Mouse (Mus musculus) CD4-positive, CD25-positive, alpha-beta regulatory T cell, adult 2 months (primary cell): ENCODE data around the gene Il9.

Experiments
- DNase-seq: peaks from one replicate; pipeline ENCODE4 v3.0.0-alpha.2; 2012; ENCODE audit warnings: low read depth, low spot score

The Il9 gene

DNA sequence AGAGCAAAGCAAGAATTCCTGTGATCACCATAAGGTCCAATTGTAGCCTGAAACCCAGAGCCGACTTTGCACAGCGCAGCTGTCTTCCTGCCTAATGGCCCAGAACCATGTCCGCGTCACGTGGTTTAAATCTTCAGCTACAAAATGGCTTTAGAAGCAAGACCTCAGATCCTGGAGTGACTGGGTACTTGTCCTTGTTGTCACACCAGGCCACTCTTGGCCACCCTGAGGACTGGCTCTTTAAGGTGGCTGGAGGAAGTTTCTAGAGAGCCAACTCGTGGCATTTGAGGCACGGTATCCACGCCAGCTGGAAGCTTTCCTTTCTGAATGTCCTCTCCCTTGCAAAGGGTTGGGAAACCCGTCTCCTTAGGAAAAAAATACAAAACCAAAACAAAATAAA, 10.1 kb downstream of the Il9 start:
- no peak for DNase-seq

DNA sequence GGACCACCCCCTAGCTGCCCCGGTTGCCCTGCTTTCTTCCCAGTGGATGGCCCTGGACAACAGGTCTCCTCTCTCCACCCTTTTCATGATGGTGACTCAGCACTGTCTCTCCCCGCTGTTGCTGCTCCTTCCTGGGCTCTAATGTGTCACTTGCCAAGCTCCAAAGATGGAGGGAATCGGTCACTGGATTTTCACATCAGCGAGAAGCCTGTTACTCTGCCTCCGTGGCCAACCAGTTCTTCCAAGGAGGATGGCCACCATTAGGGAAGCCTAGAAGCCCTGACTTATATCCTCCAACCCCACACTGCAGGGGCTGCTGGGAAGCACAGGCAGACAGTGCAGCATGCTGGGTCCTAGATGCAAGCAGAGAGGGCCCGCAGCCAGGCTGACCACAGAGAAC, 10.8 kb downstream of the Il9 start:
- DNase-seq, result no peak

DNA sequence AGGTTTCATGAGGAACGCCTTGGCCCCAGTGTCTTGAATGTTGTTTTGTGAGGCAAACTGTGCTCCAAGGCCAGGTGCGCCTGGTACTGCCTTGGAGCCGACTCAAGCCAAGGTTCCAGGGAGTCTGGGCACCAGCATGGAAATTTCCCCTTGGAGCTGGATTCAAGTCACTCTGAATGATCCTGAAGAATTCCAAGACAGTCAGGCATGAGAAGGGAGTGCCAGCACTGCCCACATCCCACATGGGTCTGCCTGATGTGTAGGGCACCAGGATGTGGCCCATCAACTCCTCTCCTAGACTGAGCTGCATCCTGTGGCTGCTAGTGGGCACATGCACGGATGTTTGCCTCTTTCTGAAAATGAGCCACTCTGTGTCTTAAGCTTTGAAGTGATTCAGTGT, 13.5 kb downstream of the Il9 start:
- DNase-seq, result no peak

DNA sequence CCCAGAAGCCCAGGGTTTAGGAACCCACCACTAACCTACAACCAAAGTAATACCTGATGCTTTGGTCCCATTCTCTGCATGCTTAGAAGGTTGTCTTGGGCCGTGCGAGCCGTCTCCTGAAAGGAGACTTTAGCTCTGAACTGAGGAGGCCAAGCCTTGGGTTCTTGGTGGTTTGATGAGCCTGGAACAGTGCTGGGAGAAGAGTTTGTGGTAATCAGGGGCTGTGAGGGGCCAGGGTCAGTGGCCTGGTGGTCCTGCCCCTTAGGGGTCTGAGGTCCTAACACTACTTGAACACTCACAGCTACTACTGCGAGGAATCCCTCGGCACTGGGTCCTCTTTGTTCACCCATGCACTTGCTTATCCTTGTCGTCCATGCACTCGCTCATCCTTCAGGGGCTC, 14.3 kb downstream of the Il9 start:
- no peak for DNase-seq

DNA sequence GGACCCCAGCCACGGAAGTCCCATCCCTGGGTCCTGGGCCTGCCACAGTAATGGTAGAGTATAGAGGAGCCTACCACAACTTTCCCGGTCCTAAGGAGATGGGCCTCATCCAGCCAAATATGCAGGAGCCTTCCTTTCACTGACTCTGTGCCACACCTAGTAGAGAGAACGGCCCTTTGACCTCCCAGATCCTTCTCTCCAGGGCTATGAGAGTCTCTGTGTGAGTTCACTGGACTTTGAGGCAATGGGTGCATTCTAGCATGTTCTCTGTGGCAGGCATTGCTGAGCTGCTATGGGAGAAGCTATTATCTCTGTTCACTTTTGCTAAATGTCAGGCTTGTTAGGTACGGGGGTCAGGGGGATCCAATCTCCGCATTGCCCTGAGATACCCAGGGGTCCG, 18.3 kb downstream of the Il9 start:
- DNase-seq, result no peak

DNA sequence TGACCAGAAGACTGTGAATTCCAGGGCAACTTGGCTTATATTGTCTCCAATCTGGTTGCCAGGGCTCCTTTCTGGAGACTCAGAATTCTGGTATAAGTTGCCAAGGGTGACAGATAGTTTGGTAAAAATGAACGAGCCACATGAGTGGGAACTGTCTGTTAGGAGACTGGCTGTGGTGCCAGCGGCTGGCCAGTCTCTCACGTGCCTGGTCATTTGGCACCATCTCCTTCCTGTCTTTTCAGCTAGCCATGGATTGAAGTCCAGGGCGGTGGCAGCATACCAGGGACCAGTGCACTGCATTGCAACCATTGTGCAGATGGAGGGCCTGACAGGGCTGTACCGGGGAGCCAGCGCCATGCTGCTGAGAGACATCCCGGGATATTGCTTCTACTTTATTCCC, 18.8 kb downstream of the Il9 start:
- DNase-seq, result no peak

DNA sequence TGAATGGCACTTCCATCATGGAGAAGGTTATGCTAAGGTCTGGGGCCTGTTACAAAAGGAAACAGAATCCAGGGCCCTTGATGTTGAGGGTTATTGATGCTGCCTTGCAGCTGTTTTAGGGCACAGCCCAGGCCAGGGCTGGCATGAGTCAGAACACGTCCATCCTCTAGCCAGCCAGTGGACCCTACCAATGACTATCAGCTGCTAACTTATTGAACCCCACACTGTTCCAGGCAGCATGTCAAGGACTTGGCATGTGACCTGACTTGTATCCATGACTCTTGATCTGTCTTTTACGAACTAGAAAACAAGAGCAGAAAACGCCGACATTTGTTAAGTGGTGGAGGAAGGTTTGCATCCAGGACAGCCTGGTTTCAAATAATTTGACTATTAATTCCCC, 19.3 kb downstream of the Il9 start:
- DNase-seq, result no peak

DNA sequence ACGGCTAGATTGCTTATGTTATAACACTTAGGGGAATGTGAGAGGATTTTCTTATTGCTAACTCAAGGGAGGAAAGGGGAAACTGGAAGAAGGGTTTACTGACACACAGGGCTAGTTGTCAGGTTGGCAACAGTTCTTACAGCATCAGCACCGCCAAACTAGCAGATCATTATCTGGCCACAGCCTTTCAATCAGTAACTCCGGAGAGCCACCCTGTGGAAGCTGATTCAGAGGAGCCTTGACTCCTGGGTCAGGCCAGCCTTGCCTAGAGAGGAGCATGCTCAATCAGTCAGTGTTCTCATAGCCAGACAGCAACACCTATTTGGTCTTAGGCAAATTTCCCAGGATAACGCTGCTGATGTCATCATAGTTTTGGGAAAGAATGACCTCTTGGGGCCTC, 20.6 kb downstream of the Il9 start:
- no peak for DNase-seq

DNA sequence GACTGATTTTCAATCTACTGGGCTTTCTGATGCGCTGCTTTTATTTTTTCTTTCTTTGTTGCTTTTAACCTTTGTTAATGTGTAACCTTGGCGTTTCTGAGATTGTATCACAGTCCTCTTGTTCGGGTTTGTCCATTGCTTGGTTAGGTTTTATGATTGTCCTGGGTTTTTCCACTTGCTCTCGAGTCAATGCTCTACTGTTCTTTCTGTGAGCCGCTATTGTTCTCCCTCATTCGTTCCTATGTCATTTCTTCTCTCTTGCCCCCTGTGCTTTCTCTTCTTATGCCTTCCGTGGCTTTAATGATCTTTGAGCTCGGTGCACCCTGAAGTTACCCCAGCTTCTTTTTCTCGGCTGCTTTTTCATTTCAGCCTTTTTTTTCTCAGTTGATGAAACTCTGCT, 24.0 kb downstream of the Il9 start:
- no peak for DNase-seq

DNA sequence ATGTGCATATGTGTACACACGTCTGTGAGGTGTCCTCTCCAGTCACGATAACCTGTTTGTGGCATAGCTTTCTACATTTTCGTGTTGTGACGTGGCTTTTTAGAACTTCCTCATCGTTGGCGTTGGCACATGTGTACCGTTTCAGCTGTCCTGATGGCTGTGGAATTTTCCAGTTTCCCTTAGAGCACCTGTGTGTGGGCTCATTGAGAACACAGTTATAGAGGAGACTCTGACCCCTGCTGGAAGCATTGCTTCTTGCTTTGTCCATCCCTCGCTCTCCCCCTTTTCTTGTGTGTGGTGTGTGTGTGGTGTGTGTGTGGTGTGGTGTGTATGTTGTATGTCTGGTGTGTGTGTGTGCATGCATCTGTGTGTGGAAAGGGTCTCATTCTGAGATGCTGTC, 32.0 kb downstream of the Il9 start:
- no peak for DNase-seq

DNA sequence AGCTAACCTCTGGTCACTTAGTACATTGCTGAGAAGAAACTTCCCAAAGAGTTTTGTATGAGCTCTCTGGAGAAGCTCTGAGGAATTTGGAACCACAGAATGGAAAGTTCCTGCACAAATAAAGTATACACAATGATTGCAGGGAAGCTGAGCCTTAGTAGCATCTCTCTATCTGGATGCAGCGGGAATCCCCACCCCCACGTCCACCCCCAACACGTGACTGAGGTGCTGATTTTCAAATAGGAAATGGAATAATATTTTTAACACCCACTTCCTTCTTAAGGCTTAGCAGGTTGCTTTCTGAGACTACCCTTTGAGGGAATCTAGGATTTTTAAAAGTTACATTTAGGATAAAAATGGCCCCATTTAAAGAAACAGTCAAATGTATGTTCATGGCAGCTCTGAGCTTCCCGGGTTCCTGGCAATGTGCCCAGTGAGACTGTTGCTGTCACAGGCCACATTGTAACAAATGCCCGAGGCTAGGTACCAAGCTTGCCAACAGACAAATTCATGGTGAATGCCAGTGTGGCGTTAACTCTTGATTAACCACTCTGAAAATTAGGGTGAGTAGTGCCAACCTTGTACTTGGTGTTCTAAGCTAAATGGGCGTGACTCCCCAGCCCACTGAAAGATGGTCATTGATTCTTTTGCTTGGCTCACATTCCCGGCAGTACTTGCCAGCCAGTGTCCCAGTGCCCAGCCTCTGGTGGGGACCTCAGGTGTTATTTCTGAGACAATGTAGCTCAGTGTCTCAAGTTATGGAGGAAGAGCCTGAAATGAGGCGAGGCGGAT, 32.6 kb downstream of the Il9 start:
- no peak for DNase-seq

DNA sequence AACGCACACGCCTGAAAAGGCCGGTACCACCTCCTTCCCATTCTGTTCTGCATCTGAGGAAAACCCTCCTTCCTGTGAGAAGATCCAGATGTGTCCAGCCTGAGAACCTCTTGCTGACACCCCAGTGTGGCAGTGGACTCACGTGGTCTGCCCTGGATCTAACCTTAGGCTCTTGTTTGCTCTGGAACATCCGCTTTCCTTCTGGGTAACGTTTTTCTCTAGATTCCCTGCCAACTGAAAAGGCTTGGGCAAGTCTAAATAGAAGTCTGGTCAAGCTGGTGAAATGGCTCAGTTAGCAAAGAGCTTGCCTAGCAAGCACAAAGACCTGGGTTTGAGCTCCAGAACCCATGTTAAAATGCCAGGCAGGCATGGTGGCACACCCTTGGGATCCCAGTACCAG, 37.0 kb downstream of the Il9 start:
- DNase-seq, result no peak

DNA sequence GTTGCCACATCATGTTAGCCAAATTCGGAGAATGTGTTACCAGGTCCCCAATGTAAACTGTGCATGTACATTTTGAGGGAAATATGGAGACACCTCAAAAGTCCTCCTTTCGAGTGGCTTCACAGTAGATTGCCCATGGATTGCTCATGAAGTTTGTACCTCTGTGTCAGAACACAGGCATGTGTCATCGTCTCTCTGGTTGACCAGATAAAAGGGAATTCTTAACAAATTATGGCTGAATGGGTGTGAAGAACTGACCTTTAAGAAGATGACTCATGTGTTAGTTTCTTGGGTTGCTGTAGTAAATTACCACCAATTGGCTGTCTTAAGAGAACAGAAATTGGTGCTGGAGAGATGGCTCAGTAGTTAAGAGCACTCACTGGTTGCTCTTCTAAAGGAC, 37.9 kb downstream of the Il9 start:
- no peak for DNase-seq

DNA sequence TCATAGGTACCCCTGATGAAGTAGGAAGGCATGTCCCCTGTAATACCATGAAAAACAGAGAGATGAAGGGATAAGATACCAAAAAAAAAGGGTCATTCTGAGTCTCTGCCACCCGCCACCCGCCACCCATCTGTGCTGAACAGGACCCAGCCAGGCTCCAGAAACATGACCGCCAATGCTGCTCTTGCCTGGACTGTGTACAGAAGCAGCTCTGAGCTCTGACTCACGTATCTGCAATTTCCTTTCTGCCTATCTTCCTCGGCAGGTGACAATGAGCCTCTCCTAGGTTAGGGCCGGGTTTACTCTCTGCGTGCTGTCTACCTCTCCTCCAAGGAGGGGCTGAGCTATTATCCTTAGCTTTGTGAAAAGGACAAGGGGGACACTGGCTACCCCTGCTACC, 38.6 kb downstream of the Il9 start:
- DNase-seq, result no peak

DNA sequence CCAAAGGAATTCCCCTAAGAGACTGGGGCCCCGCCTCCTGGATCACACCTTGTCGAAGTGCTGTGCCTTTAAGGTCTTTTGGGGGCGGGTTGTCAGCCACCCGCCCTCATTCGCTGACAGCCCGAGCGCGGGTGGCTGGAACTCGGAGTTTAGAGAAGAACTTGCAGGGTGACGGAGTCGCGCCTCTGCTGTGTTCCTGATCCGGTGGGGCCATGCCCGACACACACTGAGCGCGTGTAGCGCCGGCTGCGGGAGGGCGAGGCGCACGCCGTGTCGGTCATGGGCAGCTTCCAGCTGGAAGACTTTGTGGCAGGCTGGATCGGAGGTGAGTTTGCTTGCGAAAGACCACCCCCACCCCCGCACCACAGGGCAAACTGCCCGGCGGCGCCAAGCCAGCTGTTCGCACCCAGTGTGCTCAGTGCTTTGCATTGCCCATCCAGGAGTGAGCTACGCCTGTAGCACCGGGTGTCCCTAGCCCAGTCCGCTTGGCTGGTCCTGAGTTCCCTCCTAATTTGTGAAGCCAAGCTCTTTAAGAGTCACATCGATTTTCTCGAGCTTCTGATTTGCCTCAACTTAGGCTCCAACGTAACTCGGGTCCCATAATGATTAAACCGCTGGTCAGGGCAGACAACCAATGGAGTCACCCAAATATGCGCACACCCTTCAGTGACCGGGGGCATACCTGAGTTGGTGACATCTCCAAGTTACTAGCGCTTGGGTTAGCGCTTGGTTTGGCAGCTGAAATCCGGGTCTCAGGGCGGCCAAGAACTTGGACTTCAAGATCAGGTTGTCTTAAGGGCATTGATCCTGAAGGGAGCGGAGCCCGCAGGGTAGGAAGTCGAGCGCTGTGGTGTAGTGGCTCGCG, 43.6 kb downstream of the Il9 start, which contains the start of gene Slc25a48:
TSS of gene Slc25a48 (plus strand) at position 145 of the 865 bp plus-strand sequence.
- DNase-seq, result no peak

DNA sequence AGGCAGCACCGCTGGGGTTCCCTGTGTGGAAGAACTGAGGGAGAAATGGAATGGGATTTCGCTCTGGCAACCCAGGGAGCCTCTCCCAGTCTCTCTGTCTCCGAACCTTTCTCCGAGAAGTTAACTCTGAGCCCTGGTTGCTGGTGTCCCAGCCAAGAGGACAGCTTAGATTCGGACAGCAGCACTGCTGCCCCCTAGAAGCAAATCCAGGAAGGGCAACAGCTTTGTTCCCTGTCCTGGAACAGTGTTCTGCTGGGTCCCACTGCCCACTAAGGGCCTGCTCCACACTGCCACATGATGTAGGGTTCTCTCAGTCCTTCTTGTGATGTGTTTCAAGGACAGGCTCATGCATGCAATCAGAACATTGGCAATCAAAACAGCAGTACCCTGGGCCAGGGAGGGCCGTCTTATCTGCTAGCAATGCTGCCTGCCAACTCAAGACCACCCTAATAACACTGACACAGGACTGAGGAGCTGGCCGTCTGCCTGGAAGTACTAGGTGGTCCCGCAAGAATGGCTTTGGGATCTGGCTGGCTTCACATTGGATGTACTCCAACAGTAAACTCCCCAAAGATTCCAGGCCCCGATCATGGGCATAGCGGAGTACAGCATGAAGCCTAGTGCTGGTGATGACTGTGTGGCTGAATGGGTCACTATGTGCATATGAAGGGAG, 46.3 kb downstream of the Il9 start:
- DNase-seq, result no peak

DNA sequence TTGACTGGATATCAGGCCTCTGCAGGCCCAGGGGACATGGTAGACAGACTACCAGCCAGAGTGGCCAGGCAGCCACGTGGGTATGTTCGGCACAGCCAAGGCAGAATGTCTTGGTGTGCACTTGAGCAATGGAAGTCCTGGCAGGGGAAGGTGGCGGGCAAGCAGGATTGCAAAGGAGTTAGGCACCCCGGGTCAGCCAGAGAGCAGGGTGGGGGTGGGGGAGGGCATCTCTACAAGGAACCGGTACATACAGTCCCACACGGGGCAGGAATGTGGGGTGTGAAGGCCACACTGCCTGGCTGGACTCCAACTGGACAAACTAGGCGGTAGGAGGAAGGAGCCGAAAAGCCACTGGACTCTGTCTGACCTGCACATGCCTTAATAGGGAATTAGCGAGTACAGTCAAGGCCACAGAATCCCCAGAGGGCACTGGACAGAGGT, 47.7 kb downstream of the Il9 start:
- DNase-seq, result no peak

DNA sequence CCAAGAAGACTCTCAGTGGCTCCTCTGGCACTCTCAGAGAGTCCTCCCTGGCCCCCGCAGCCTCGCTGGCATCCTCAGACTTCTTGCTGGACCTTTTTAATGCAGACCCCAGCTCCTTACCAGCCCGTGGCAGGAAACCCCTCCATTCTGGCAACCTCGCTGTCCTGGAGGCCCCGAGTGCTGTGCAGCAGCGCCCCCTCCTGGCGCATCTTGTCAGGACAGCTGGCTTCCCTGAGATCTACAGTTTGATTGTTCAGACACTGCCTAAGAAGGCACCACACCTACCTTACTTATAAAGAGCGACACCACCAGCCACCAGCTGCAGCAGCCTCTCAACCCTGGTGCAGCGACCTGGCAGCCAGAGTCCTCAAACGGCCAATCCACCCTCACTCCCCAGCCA, 48.6 kb downstream of the Il9 start:
- peak; percentile 41 for DNase-seq

DNA sequence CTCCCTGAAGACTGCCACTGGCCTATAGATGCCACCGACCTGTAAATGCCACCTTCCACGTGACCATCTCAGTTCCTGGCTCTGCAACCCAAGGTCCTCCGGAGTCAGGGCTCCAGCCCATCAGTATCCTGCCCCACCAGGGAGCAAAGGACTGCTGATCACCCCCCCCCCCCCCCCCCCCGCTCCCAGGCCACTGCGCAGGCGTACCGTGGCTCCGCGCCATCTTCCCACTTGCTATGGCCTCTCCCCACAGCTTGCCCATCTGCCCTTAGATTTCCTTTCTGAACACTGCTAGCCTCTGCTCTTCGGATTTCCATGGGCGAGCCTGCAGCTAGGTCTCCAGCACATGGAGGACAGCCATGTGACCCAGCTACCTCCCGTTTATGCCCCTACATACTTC, 49.5 kb downstream of the Il9 start:
- no peak for DNase-seq
